Mouse (Mus musculus) hindbrain, embryonic 13.5 days (tissue): ENCODE measurements at regions not wholly inside any gene's neighbourhood (a gene's known extent, or its start where the extent isn't known, plus 50 kb on each side); places are given as distances from the start of the nearest gene placed in this dataset.

Source experiments
- ATAC-seq: fragments of 200-750 bp; cut with Nextera tagmentation; 2 replicates; pipeline ENCODE4 v1.8.0; 2017; ENCODE audit warnings: moderate TSS enrichment; ENCODE audit not compliant: low FRiP score
- H3K27ac ChIP-seq: fragments of 300-500 bp; sonication (generic); 2 replicates; pipeline ENCODE4 v1.5.1; 2015; ENCODE audit warnings: inconsistent platforms, mild to moderate bottlenecking, moderate library complexity
- H3K27me3 ChIP-seq: fragments of 300-500 bp; sonication (generic); 2 replicates; pipeline ENCODE4 v1.6.1; 2015; ENCODE audit warnings: mild to moderate bottlenecking, inconsistent platforms
- H3K36me3 ChIP-seq: fragments of 300-500 bp; sonication (generic); 2 replicates; pipeline ENCODE4 v1.6.1; 2015; ENCODE audit warnings: mild to moderate bottlenecking, inconsistent platforms
- H3K4me1 ChIP-seq: fragments of 300-500 bp; sonication (generic); replicated peaks from 2 replicates; pipeline ENCODE4 v1.6.1; 2015; ENCODE audit warnings: inconsistent platforms
- H3K4me2 ChIP-seq: fragments of 300-500 bp; sonication (generic); 2 replicates; pipeline ENCODE4 v1.6.1; 2015; ENCODE audit warnings: inconsistent platforms, mild to moderate bottlenecking, moderate library complexity
- H3K4me3 ChIP-seq: fragments of 300-500 bp; sonication (generic); 2 replicates; pipeline ENCODE4 v1.5.1; 2015; ENCODE audit warnings: mild to moderate bottlenecking, inconsistent platforms
- H3K9ac ChIP-seq: fragments of 300-500 bp; sonication (generic); 2 replicates; pipeline ENCODE4 v1.6.1; 2015; ENCODE audit warnings: mild to moderate bottlenecking, inconsistent platforms
- H3K9me3 ChIP-seq: fragments of 300-500 bp; sonication (generic); 2 replicates; pipeline ENCODE4 v1.6.1; 2016; ENCODE audit warnings: inconsistent platforms
- WGBS: fragments of 180-500 bp; shearing (Covaris S2); methylation state at CpG from one replicate; pipeline ENCODE4 v1.1.7; 2015; 5-methylcytosine and 5-hydroxymethylcytosine counted together

GRCm38 (mm10) chr5:45266914-45267313, 183.1 kb downstream of the Qdpr start:
- Histone ChIP-seq H3K27ac (no peak overlapping the region), H3K9ac (no peak overlapping the region), H3K9me3 (no peaks in the 10 kb centered on the region), H3K4me3 (no peak overlapping the region), H3K36me3 (no peaks in the 10 kb centered on the region), H3K4me1 (no peaks in the 10 kb centered on the region), H3K4me2 (no peak overlapping the region), H3K27me3 (no peaks in the 10 kb centered on the region)
- ATAC-seq: no peak
- WGBS: 45% methylated on average over 5 of the region's 5 CpGs

- Histone ChIP-seq H3K27me3 (no peaks in the 10 kb centered on the region), H3K9me3 (no peaks in the 10 kb centered on the region), H3K9ac (no peak overlapping the region), H3K4me3 (no peak overlapping the region), H3K4me1 (no peaks in the 10 kb centered on the region), H3K4me2 (no peak overlapping the region), H3K27ac (no peak overlapping the region), H3K36me3 (no peaks in the 10 kb centered on the region)
- ATAC-seq: no peak
- WGBS: 96% methylated on average over 1 of the region's 1 CpGs
Measured at GRCm38 (mm10) chr5:45258486-45258885, 191.6 kb downstream of the Qdpr start.

- Histone ChIP-seq H3K9ac (no peak overlapping the region), H3K4me1 (no peaks in the 10 kb centered on the region), H3K9me3 (no peaks in the 10 kb centered on the region), H3K36me3 (no peaks in the 10 kb centered on the region), H3K4me2 (no peak overlapping the region), H3K27me3 (no peaks in the 10 kb centered on the region), H3K27ac (no peak overlapping the region), H3K4me3 (no peak overlapping the region)
- WGBS: 75% methylated on average over 9 of the region's 9 CpGs
- no peak for ATAC-seq
Measured at GRCm38 (mm10) chr5:45256256-45256999, 193.6 kb downstream of the Qdpr start.

- Histone ChIP-seq H3K9ac (no peak overlapping the region), H3K4me3 (no peak overlapping the region), H3K9me3 (no peaks in the 10 kb centered on the region), H3K27ac (no peak overlapping the region), H3K4me1 (no peaks in the 10 kb centered on the region), H3K4me2 (no peak overlapping the region), H3K27me3 (no peaks in the 10 kb centered on the region), H3K36me3 (no peaks in the 10 kb centered on the region)
- 84% methylated on average over 4 of the region's 4 CpGs for WGBS
- no peak for ATAC-seq
Measured at GRCm38 (mm10) chr5:45231856-45232255, 218.2 kb downstream of the Qdpr start.

- WGBS: 76% methylated on average over 1 of the region's 1 CpGs
- no peak overlapping the region for H3K4me2 ChIP-seq
- H3K4me1 ChIP-seq: no peaks in the 10 kb centered on the region
- no peaks in the 10 kb centered on the region for H3K36me3 ChIP-seq
- H3K9me3 ChIP-seq: no peaks in the 10 kb centered on the region
- H3K27me3 ChIP-seq: no peaks in the 10 kb centered on the region
- no peak overlapping the region for H3K4me3 ChIP-seq
- H3K27ac ChIP-seq: no peak overlapping the region
- H3K9ac ChIP-seq: no peak overlapping the region
- no peak for ATAC-seq
Measured at GRCm38 (mm10) chr5:45230097-45230496, 219.9 kb downstream of the Qdpr start.

- H3K9me3 ChIP-seq: no peaks in the 10 kb centered on the region
- no peaks in the 10 kb centered on the region for H3K27me3 ChIP-seq
- H3K9ac ChIP-seq: no peak overlapping the region
- H3K36me3 ChIP-seq: no peaks in the 10 kb centered on the region
- no peak overlapping the region for H3K4me2 ChIP-seq
- no peak overlapping the region for H3K27ac ChIP-seq
- H3K4me3 ChIP-seq: no peak overlapping the region
- WGBS: 79% methylated on average over 3 of the region's 3 CpGs
- H3K4me1 ChIP-seq: no peaks in the 10 kb centered on the region
- ATAC-seq: no peak
Measured at GRCm38 (mm10) chr5:45229477-45229876, 220.6 kb downstream of the Qdpr start.

- Histone ChIP-seq H3K4me3 (no peak overlapping the region), H3K36me3 (no peaks in the 10 kb centered on the region), H3K9ac (no peak overlapping the region), H3K4me2 (no peak overlapping the region), H3K27me3 (no peaks in the 10 kb centered on the region), H3K9me3 (no peaks in the 10 kb centered on the region), H3K27ac (no peak overlapping the region), H3K4me1 (no peaks in the 10 kb centered on the region)
- 87% methylated on average over 6 of the region's 6 CpGs for WGBS
- ATAC-seq: no peak
Measured at GRCm38 (mm10) chr5:45228226-45228927, 221.7 kb downstream of the Qdpr start.

GRCm38 (mm10) chr5:45220272-45220916, 229.6 kb downstream of the Qdpr start:
- Histone ChIP-seq H3K27ac (no peak overlapping the region), H3K4me2 (no peak overlapping the region), H3K9ac (no peak overlapping the region), H3K36me3 (no peaks in the 10 kb centered on the region), H3K9me3 (no peaks in the 10 kb centered on the region), H3K27me3 (no peaks in the 10 kb centered on the region), H3K4me3 (no peak overlapping the region), H3K4me1 (no peaks in the 10 kb centered on the region)
- ATAC-seq: no peak
- WGBS: 80% methylated on average over 6 of the region's 6 CpGs

- H3K36me3 ChIP-seq: no peaks in the 10 kb centered on the region
- H3K27ac ChIP-seq: no peak overlapping the region
- no peak overlapping the region for H3K4me2 ChIP-seq
- no peak for ATAC-seq
- no peaks in the 10 kb centered on the region for H3K4me1 ChIP-seq
- 88% methylated on average over 1 of the region's 1 CpGs for WGBS
- H3K27me3 ChIP-seq: no peaks in the 10 kb centered on the region
- H3K9ac ChIP-seq: no peak overlapping the region
- H3K9me3 ChIP-seq: no peaks in the 10 kb centered on the region
- no peak overlapping the region for H3K4me3 ChIP-seq
Measured at GRCm38 (mm10) chr5:45219558-45219957, 230.5 kb downstream of the Qdpr start.

- Histone ChIP-seq H3K27ac (no peak overlapping the region), H3K4me2 (no peak overlapping the region), H3K9me3 (no peaks in the 10 kb centered on the region), H3K4me1 (no peaks in the 10 kb centered on the region), H3K27me3 (no peaks in the 10 kb centered on the region), H3K4me3 (no peak overlapping the region), H3K36me3 (no peaks in the 10 kb centered on the region), H3K9ac (no peak overlapping the region)
- ATAC-seq: no peak
- 41% methylated on average over 3 of the region's 3 CpGs for WGBS
Measured at GRCm38 (mm10) chr5:45219101-45219500, 230.9 kb downstream of the Qdpr start.

GRCm38 (mm10) chr5:45214475-45214874, 235.6 kb downstream of the Qdpr start:
- H3K9me3 ChIP-seq: no peaks in the 10 kb centered on the region
- no peak overlapping the region for H3K9ac ChIP-seq
- H3K4me3 ChIP-seq: no peak overlapping the region
- ATAC-seq: no peak
- no peaks in the 10 kb centered on the region for H3K36me3 ChIP-seq
- no peak overlapping the region for H3K4me2 ChIP-seq
- no peaks in the 10 kb centered on the region for H3K4me1 ChIP-seq
- H3K27me3 ChIP-seq: no peaks in the 10 kb centered on the region
- no peak overlapping the region for H3K27ac ChIP-seq

GRCm38 (mm10) chr5:45198408-45198807, 251.6 kb downstream of the Qdpr start:
- H3K27me3 ChIP-seq: no peaks in the 10 kb centered on the region
- H3K4me3 ChIP-seq: no peak overlapping the region
- no peaks in the 10 kb centered on the region for H3K36me3 ChIP-seq
- WGBS: 91% methylated on average over 1 of the region's 1 CpGs
- no peaks in the 10 kb centered on the region for H3K9me3 ChIP-seq
- no peak for ATAC-seq
- H3K4me2 ChIP-seq: no peak overlapping the region
- no peak overlapping the region for H3K27ac ChIP-seq
- H3K4me1 ChIP-seq: no peaks in the 10 kb centered on the region
- no peak overlapping the region for H3K9ac ChIP-seq

GRCm38 (mm10) chr5:45196159-45196558, 253.9 kb downstream of the Qdpr start:
- H3K27me3 ChIP-seq: no peaks in the 10 kb centered on the region
- no peak overlapping the region for H3K9ac ChIP-seq
- no peaks in the 10 kb centered on the region for H3K9me3 ChIP-seq
- WGBS: 55% methylated on average over 3 of the region's 3 CpGs
- H3K4me1 ChIP-seq: no peaks in the 10 kb centered on the region
- ATAC-seq: no peak
- H3K4me2 ChIP-seq: no peak overlapping the region
- no peak overlapping the region for H3K27ac ChIP-seq
- H3K36me3 ChIP-seq: no peaks in the 10 kb centered on the region
- no peak overlapping the region for H3K4me3 ChIP-seq
